Mouse (Mus musculus) CH12.LX (cell line): ENCODE data around the gene Scrn1.

ENCODE experiments used
- CTCF ChIP-seq, 2 experiments: IDR thresholded peaks in 1 of 2; conservative IDR thresholded peaks in 1 of 2; 2 replicates each; pipeline ENCODE4 v1.5.1; 2011 to 2012; ENCODE audit warnings: low read depth in 2 of 2, low read length in 2 of 2, improper control_type of control experiment in 1 of 2, inconsistent platforms in 1 of 2, mild to moderate bottlenecking in 1 of 2, moderate library complexity in 1 of 2
- EP300 ChIP-seq: IDR thresholded peaks from 2 replicates; pipeline ENCODE4 v1.6.1; 2011; ENCODE audit warnings: low read length, improper control_type of control experiment
- JUN ChIP-seq: IDR thresholded peaks from 2 replicates; pipeline ENCODE4 v1.6.1; 2011; ENCODE audit warnings: low read depth, mild to moderate bottlenecking, low read length, improper control_type of control experiment, moderate library complexity; ENCODE audit not compliant: insufficient read depth
- MAFK ChIP-seq: IDR thresholded peaks from 2 replicates; pipeline ENCODE4 v1.6.1; 2011; ENCODE audit warnings: low read length, improper control_type of control experiment; ENCODE audit not compliant: insufficient replicate concordance
- POLR2A ChIP-seq: IDR thresholded peaks from 2 replicates; pipeline ENCODE4 v1.6.1; 2011; ENCODE audit warnings: low read depth, mild to moderate bottlenecking, improper control_type of control experiment, low read length
- RCOR1 ChIP-seq: conservative IDR thresholded peaks from 2 replicates; pipeline ENCODE4 v1.6.1; 2012; ENCODE audit warnings: low read depth, mild to moderate bottlenecking, inconsistent platforms, low read length, improper control_type of control experiment
- SIN3A ChIP-seq: IDR thresholded peaks from 2 replicates; pipeline ENCODE4 v1.6.1; 2012; ENCODE audit warnings: low read length, improper control_type of control experiment, inconsistent platforms

DNA sequence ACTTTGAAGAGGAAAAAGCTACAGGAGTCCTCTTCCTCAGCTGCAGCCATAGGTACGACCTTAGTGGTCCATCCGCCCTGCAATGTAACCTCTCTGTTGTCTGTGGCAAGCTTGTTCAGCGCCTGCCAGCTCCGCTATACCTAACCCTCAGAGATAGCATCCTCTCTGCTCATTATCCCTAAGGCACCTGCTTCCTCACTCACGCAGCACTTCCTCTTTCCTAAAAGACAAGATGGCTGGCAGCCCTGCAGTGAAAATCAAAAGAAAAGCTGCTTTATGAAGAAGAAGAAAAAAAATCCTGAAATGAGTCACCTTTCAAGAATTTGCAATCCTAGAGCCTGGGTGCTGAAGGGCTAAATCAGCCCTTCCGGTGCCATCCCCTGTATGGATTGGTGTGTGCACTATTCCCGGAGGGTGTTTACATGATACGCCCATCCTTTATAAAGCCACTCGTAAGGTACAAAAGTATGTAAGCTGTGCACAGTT is 1.7 kb downstream of the Scrn1 start:
- no peak for TF ChIP-seq CTCF (conservative IDR thresholded peaks at IDR 0.05 in 1 of 2, IDR thresholded peaks at IDR 0.05 in 1 of 2; ENCODE audit: low read depth in 2 of 2, low read length in 2 of 2)
- TF ChIP-seq JUN: peak; percentile 52; the same call in 1 of the 2 replicates
- no peak for TF ChIP-seq POLR2A
- TF ChIP-seq EP300: peak; percentile 49; the same call in 1 of the 2 replicates
- TF ChIP-seq SIN3A: no peak
- TF ChIP-seq RCOR1: no peak
- no peak for TF ChIP-seq MAFK
